Comparison of ENCODE assay signal across 24 mouse cellular contexts in the genomic region with DNA sequence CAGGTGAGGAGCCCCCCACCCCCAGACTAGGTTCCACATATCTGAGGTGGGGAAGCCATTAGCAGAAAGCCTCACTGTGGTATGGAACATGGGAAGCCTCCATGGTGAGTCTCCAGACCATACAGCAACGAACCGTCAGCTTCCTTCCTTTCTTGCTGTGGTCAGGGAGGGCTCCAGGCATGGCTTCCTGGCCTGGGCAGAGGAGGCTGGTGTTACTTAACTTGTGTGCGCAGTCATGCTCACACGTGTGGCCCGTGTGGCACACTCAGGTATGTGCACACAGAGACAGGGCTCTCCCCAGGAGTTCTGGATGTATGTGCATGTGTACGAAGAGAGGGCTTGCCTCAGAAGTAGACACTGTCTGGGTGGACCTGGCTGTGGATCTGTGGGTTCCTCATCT. TPM values are rescaled to one million over a fixed set of nuclear protein-coding genes. Genes with fewer than 3 reads are reported as not detected.
DNase-seq lines count a peak whose midpoint lies in the region; ATAC-seq and TF ChIP-seq lines count a peak whose summit lies in the region.
"Had no signal": no experiment of that assay in that cellular context is flagged by ENCODE, and none has a peak within 500 bp of the region (broad histone marks: within the 10 kb centered on the region; RNA-seq: fewer than 3 reads in every experiment).

No protein-coding gene starts in this region.

- DNase-seq in liver, result no peak
- DNase-seq in layer of hippocampus, postnatal 25 days (ENCODE audit: extremely low spot score in 1 of 2, low spot score in 1 of 2), result no peak
- DNase-seq in thymus, postnatal 25 days, result no peak
- no peak for DNase-seq in hindbrain, embryonic 14.5 days (ENCODE audit: low spot score)
- DNase-seq: adrenal gland, postnatal 14 days; cerebellum, adult 18-20 months; cerebellum, adult 9-11 months; cerebellum, postnatal 36 days; forebrain, postnatal 0 days; gastrocnemius, adult 2 months; gastrocnemius, postnatal 25 days; heart, adult 11 months; heart, postnatal 36 days had no signal

- no peaks in the 10 kb centered on the region for H3K27me3 ChIP-seq in liver, embryonic 16.5 days (ENCODE audit: control insufficient read depth, insufficient read depth, low read depth, low read length)
- H3K27me3 ChIP-seq in hindbrain, embryonic 14.5 days (ENCODE audit: control insufficient read depth, insufficient read depth, low read length), result no peaks in the 10 kb centered on the region
- H3K27me3 ChIP-seq: CH12.LX; forebrain, embryonic 13.5 days; heart, embryonic 13.5 days; hindbrain, embryonic 12.5 days; Patski had no signal

- no peak for TF ChIP-seq POLR2A in bone marrow, adult 2 months (IDR thresholded peaks at IDR 0.05; ENCODE audit: borderline replicate concordance, control insufficient read depth, low read depth, low read length)

- H3K4me3 ChIP-seq in liver, embryonic 16.5 days (ENCODE audit: low read depth, low read length), result no peak overlapping the region
- no peak overlapping the region for H3K4me3 ChIP-seq in bone marrow, adult 2 months (replicated peaks; ENCODE audit: control insufficient read depth, low read depth, low read length)
- H3K4me3 ChIP-seq in hindbrain, embryonic 14.5 days (replicated peaks; ENCODE audit: low read length), result no peak overlapping the region
- H3K4me3 ChIP-seq: embryonic facial prominence, embryonic 10.5 days; forebrain, embryonic 13.5 days; gastrocnemius, adult 2 months; heart, embryonic 13.5 days; hindbrain, embryonic 12.5 days had no signal

- no peak overlapping the region for H3K9ac ChIP-seq in liver, embryonic 16.5 days (ENCODE audit: low read depth, low read length)
- H3K9ac ChIP-seq in hindbrain, embryonic 14.5 days, result no peak overlapping the region
- H3K9ac ChIP-seq: forebrain, embryonic 13.5 days; forebrain, postnatal 0 days; heart, embryonic 13.5 days; hindbrain, embryonic 12.5 days had no signal

- H3K4me1 ChIP-seq in liver, embryonic 16.5 days (ENCODE audit: control insufficient read depth, low read depth, low read length), result no peaks in the 10 kb centered on the region
- H3K4me1 ChIP-seq in bone marrow, adult 2 months (ENCODE audit: control insufficient read depth, insufficient read depth, low read length), result peaks cover 1% of the 10 kb centered on the region; the same call in 1 of the 2 replicates
- H3K4me1 ChIP-seq in hindbrain, embryonic 14.5 days (replicated peaks; ENCODE audit: control insufficient read depth, insufficient read depth, low read length), result no peaks in the 10 kb centered on the region
- H3K4me1 ChIP-seq: heart, embryonic 13.5 days had no signal

- H3K27ac ChIP-seq in liver, embryonic 16.5 days (ENCODE audit: low read length), result no peak overlapping the region
- peak overlapping the region; percentile 15; the same call in 1 of the 2 replicates for H3K27ac ChIP-seq in bone marrow, adult 2 months (ENCODE audit: control insufficient read depth, insufficient read depth, low read depth, low read length, poor library complexity)
- no peak overlapping the region for H3K27ac ChIP-seq in hindbrain, embryonic 14.5 days
- H3K27ac ChIP-seq: embryonic facial prominence, embryonic 10.5 days; forebrain, embryonic 13.5 days; gastrocnemius, adult 2 months; heart, embryonic 13.5 days; hindbrain, embryonic 12.5 days had no signal

- no peak overlapping the region for H3K4me2 ChIP-seq in liver, embryonic 16.5 days (ENCODE audit: low read depth, low read length)
- no peak overlapping the region for H3K4me2 ChIP-seq in hindbrain, embryonic 14.5 days (replicated peaks)
- H3K4me2 ChIP-seq: forebrain, embryonic 13.5 days; heart, embryonic 13.5 days; hindbrain, embryonic 12.5 days had no signal

- ATAC-seq in liver, embryonic 16.5 days (ENCODE audit: low read depth), result peak; percentile 14; the same call in 1 of the 2 replicates
- peak; percentile 81 for ATAC-seq in megakaryocyte, adult 5-6 weeks (ENCODE audit: poor library complexity, severe bottlenecking)
- no peak for ATAC-seq in hindbrain, embryonic 14.5 days (ENCODE audit: low FRiP score)
- ATAC-seq: activated CD4-positive, CD25-positive, alpha-beta regulatory T cell, adult 4 months; forebrain, embryonic 13.5 days; forebrain, postnatal 0 days; Patski had no signal

- peaks cover 4% of the 10 kb centered on the region; the same call in 1 of the 2 replicates for H3K36me3 ChIP-seq in liver, embryonic 16.5 days (ENCODE audit: control insufficient read depth, insufficient read depth)
- H3K36me3 ChIP-seq in hindbrain, embryonic 14.5 days (replicated peaks; ENCODE audit: control insufficient read depth, insufficient read depth), result peaks cover 33% of the 10 kb centered on the region

- TF ChIP-seq CTCF in bone marrow, adult 2 months (IDR thresholded peaks at IDR 0.05; ENCODE audit: control insufficient read depth, insufficient read depth, low read length), result no peak

- no peaks in the 10 kb centered on the region for H3K9me3 ChIP-seq in liver, embryonic 16.5 days (replicated peaks; ENCODE audit: control insufficient read depth, low read length)
- H3K9me3 ChIP-seq in hindbrain, embryonic 14.5 days (ENCODE audit: control insufficient read depth, low read length), result no peaks in the 10 kb centered on the region
- H3K9me3 ChIP-seq: embryonic facial prominence, embryonic 10.5 days; forebrain, embryonic 13.5 days; heart, embryonic 13.5 days; hindbrain, embryonic 12.5 days had no signal

- WGBS in liver, embryonic 16.5 days (ENCODE audit: insufficient replicate concordance), result 36% methylated on average over 6 of the region's 6 CpGs
- 15% methylated on average over 6 of the region's 6 CpGs for WGBS in bone marrow, adult 2 months
- 95% methylated on average over 6 of the region's 6 CpGs for WGBS in hindbrain, embryonic 14.5 days

RNA-seq across cellular contexts. Expression of a gene that starts 27.9 kb away (rescaled TPM):
- not detected in 2 replicates for polyA plus RNA-seq in liver, embryonic 16.5 days (2015; fragmentation: Nextera tagmentation; extraction: Ambion mirVana)
- not detected in 2 replicates for polyA plus RNA-seq in bone marrow, adult 2 months (2011; ENCODE audit: insufficient read depth, insufficient read length, low replicate concordance, missing spikeins)
- total RNA-seq in megakaryocyte, adult 5-6 weeks (2015), result not detected in 2 replicates
- 0.07 and 0.28 TPM in 2 replicates for total RNA-seq in megakaryocyte, adult 5-6 weeks (2017)
- total RNA-seq in layer of hippocampus, postnatal 25 days (2021), result 100 to 1,000 TPM; 108 to 121 TPM
- polyA plus RNA-seq in hindbrain, embryonic 14.5 days (2014; fragmentation: Nextera tagmentation; extraction: Ambion mirVana), result 6.3 and 7.9 TPM in 2 replicates
- total RNA-seq: CH12.LX; heart, postnatal 36 days had no signal
- polyA plus RNA-seq: activated CD4-positive, CD25-positive, alpha-beta regulatory T cell, adult 4 months; heart, postnatal 0 days; Patski had no signal

RNA-seq across cellular contexts. Expression of a gene that starts 28.0 kb away (rescaled TPM):
- polyA plus RNA-seq in liver, embryonic 16.5 days (2015; fragmentation: Nextera tagmentation; extraction: Ambion mirVana), result 16.6 and 20.6 TPM in 2 replicates
- 4.3 and 18.4 TPM in 2 replicates for polyA plus RNA-seq in bone marrow, adult 2 months (2011; ENCODE audit: insufficient read depth, insufficient read length, low replicate concordance, missing spikeins)
- total RNA-seq in megakaryocyte, adult 5-6 weeks (2015), result 6.5 and 6.7 TPM in 2 replicates
- 17.0 and 19.7 TPM in 2 replicates for total RNA-seq in megakaryocyte, adult 5-6 weeks (2017)
- 10 to 100 TPM; 62.5 to 66.7 TPM for total RNA-seq in layer of hippocampus, postnatal 25 days (2021)
- polyA plus RNA-seq in hindbrain, embryonic 14.5 days (2014; fragmentation: Nextera tagmentation; extraction: Ambion mirVana), result 75.5 and 98.4 TPM in 2 replicates
